Mouse (Mus musculus) induced T-regulatory cell, adult 2 months (primary cell): ENCODE data around the gene Mmd2.

ENCODE experiments used
- DNase-seq: peaks from one replicate; pipeline ENCODE4 v3.0.0-alpha.2; 2012; ENCODE audit warnings: low read depth

The Mmd2 gene

DNA sequence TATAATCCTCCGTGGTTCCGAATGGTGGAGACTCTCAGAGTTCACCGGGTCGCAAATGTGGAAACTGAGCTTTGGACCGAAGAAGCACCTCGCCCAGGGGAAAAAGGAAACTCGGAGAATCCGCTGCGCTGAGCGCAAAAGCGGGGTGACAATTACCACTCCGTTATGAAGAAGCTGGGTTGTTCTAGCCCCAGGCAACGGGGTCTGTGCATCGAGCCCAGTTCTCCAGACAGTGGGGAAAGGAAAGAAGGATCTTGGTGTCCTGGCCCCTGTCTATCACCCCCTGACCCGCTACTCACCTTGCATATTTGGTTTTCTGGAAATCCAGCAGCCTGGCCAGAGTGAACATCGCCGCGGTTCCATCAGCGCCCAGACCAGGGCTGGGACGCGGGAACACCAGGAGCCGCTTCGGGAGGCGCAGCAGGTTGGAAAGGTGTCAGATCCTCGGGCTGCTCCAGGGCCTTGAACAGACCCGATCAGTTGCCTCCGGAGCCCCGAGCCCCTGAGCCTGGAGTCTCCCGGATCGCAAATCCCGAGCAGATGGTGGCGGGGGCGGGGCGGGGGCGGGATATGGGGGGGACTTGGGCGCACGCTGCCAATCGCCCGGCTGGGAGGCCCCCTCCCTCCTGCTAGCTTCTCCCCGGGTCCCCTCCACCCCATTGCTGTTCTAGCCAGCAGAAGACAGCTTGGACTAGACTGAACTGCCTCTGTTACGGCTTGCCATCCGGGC is at the start of gene Mmd2:
Mmd2 (minus strand) TSS at position 542 of the 730 bp plus-strand sequence.
- DNase-seq: no peak

DNA sequence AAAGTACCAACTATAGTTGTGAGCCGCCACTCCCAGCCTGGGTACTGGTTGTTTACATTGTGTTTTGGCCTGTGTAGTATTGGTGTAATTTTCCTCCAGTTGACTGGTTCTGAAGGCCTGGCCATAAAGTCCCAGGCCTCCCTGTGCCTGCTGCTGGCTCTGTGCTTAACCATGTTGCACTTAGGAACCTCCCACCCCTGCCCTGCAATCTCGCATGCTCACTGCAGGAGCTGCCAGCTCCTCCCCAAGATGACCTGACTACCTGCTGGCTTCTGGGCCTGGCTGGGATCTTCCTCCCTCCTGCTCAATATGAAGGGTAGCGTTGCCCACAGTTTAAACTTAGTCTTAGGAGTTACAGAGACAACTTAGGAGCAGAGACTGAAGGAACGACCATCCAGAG is 43.7 kb upstream of the Mmd2 start:
- no peak for DNase-seq

- no peak for DNase-seq
Observed at GRCm38 (mm10) chr5:142650794-142651497, 42.3 kb upstream of the Mmd2 start.

- DNase-seq: no peak
Observed at GRCm38 (mm10) chr5:142650390-142650789, 41.8 kb upstream of the Mmd2 start.

DNA sequence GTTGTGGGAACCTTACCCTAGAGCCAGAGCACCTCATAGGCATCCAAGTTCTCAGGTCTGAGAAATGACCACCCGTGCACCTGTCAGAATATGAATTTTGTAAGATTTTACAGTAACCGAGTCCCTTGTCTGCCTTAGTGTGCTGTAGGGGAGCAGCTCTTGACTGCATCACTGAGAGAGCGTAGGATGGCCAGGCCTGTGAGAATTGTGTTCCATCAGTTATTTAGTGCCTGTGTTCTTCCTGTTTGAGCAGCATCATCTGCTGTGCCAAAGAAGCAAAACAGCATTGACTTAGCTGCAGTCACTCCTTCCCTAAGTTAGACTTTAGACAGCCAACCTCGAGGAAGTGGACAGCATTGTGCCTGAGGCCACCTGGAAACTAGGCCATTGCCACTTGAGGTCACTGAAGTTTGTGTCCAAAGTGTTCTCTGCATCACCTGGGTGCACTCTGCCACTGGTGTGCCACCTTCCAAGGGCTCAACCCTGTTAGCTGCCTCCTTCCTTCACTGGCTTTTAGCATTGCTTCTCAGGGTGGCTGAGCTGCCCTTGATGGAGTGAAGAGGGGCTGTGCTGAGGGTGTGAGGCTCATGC is 41.0 kb upstream of the Mmd2 start:
- no peak for DNase-seq

DNA sequence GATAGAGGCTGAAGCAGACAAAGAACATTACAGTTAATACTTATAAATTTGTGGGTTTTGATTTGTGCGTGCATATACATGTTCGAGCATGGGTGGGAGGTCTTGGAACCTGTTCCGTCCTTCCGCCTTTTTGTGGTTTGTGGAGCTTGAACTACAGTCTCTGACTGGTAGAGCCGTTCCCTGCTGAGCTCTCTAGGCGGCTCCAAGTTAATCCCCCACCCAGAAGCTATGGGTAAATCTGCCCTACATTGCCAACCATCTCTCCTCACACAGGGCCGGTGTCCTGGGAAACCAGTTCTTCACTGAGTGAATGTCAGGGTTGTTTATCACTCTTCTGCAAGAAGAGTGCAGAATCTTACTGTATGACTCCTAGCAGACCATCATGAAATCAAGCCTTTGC is 39.6 kb upstream of the Mmd2 start:
- no peak for DNase-seq

DNA sequence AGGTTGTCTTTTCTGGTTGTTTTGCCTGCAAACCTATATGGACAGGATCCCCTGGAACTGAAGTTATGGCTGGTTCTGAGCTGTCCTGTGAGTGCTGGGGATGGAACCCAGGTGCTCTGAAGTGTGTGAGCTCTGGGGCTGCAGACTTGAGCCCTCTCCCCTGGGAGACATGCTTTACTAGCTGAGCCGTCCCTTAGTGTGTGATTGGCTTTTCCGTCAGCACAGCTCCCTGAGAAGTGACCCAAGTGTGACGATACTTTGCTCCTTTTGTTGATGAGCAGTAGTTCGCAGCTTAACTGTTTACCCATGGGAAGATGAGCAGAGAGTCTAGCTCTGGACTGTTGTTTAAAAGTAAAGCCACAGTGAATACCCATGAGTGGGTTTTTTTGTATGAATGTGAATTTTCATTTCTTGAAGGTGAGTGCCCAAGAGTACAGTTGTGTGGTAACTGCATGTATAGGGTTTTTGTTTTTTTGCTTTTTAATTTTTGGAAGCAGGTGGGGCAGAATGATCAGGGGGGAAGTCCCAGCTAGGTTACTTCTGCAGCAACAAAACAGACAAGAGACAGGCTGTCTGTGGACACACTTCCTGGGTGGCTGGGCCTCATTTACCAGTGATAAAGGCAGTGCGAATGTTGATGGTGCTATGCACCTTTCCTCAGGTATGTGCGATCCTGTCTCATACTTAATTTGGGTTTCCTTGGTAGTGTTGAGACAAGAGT is 32.9 kb upstream of the Mmd2 start:
- peak; percentile 31 for DNase-seq

DNA sequence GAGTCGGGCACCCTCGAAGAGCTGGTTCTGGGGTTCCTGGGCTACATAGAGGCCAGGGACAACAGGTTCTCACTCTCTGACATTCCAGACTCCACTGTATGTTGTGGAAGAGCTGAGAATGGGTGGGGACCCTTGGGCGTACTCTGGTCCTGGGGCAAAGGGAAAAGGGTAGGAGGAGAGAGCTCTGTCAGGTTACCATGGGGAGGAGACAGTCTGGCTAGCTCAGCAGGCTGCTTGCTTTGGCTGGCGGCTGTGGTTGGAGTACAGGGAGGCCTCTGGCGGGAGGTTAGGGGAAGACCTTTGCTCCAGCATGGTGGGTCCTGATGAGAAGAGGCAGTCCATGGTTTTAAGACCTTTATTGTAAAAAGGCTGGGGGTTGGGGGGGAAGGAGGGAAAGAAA is 31.5 kb upstream of the Mmd2 start:
- no peak for DNase-seq

DNA sequence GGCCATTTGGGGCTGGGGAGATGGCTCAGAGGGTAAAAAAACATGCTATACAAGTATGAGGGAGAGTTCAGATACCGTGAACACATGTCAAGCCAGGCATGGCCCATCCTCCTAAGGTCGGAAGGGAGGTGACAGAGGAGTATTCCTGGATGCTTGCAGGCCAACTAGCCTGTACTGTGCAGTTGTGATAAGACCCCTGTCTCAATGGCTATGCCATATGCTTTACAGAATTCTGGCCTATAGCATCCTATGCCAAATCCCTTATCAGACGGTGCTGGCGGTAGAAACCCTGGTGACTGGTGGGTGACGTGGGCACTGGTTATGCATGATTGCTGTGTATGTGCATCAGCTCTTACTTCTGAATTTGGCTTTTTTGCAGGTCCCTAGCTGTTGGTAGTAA is 29.2 kb upstream of the Mmd2 start:
- DNase-seq: no peak

DNA sequence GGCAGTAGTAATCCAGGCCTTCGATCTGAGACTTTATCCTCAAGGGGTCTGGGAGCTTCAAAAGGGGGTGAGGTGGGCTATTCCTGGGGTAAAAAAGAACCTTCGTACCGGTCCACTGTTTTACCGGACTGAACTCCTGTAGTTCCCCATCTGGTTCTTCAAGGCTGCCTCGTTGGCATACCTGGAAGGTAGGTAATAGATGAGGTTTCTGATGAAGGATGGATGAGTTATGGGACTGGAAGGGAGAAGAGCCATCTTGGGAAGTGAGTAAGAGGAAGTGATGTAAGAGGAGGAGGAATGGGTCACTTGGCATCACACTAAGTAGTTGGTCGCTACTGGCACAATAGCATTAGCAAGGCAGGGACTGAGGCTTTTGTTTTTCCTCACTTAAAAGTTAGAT is 21.6 kb upstream of the Mmd2 start:
- DNase-seq: peak; percentile 60

- no peak for DNase-seq
Observed at GRCm38 (mm10) chr5:142629663-142630025, 21.0 kb upstream of the Mmd2 start.

DNA sequence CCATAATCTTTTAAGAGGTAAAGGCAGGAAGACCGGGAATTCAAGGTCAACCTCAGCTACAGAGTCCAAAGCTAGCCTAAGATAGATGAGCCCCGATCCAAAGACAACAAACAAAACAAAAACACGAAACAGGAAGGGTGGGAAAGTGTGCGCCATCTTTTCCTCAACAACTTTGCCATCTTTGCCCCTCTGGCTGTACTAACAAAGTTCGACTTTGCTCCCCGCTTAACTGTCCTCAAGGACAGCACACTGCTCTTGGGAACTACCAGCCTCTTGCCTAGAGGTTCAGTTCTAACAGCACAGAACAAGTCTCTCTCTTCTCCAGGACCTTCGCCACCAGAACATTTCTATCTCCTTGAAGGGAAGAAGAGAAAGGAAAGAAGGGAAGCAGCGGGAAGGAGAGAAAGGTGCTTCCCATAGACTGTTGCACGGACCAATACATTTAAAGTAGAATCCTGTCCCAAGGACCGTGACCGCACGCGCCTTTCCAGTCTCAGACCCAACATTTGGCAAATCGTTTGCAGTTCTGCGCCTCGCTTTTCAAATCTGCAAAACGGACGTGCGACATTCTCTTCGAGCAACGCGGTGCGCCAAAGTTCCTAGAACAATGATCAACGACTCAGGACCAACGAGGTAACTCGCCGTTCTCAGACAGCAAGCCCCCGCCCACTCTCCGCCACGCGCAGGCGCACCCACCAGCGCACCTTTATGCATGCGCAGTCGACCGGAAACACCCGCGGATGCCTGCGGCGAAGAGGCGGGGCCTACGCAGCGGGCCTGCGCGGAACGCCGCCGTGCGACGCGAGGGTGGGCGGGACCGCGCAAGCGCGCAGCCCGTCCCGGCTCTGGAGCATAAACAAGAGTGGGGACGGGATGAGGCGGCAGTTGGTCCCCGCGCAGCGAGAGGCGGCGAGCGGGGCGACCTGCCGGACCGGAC is 20.4 kb upstream of the Mmd2 start:
- peak; percentile 98 for DNase-seq

- no peak for DNase-seq
Observed at GRCm38 (mm10) chr5:142627398-142627797, 18.8 kb upstream of the Mmd2 start, which contains the start of gene Wipi2. Gene Wipi2, plus strand, starts transcription at chr5:142627698.

DNA sequence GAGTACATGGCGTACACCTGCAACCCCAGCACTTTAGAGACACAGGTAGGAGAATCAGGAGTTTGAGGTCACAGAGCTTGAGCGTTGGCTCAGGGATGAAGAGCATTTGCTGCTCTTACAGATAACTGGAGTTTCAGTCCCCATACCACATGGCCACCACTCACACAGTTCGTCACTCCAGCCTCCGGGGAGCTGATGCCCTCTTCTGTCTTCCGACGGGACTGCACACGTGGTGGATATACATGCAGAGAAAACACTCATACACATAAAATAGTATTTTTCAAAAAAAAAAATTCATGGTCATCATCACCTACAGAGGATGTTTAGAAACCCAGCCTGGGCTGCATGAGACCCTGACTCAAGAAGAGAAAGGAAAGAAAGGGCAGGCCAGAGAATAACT is 14.5 kb upstream of the Mmd2 start:
- DNase-seq: no peak

GRCm38 (mm10) chr5:142622134-142622533 is 13.5 kb upstream of the Mmd2 start:
- no peak for DNase-seq

DNA sequence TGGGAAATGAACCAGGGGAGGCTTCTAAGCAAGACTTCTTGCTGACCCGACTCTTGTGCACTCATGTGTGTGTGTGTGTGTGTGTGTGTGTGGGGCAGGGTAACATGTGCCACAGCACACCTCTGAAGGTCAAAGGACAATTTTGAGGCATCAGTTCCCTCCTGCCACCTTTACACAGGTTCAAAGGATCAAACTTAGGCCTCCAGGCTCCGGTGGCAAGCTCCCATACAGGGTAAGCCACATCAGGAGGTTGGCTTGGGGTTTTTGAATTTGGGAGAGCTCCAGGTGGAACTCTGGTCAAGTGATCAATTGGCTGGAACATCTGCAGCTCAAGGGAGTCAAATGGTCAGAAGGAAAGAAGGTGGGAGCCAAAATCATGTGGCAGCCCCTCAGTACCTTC is 12.8 kb upstream of the Mmd2 start:
- no peak for DNase-seq

GRCm38 (mm10) chr5:142619866-142620265 is 11.3 kb upstream of the Mmd2 start:
- DNase-seq: peak; percentile 50

DNA sequence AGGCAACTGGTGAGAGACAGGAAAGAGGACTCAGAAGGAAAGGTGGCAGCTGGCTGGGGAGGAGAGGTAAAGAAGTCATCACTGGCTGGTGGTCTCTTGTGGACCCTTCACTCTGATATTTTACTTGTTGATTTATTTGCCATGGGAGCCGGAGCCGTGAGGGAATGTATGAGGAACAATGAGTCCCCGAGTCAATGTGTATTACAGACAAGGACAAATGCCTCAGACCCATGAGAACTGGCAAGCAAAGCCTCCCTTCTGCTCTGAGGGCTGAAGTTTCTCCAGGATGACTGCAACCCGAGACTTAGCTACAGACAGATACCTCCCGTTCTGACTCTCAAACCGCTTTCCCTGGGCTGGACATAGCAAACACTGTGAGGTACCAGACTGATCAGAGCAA is 7.7 kb upstream of the Mmd2 start:
- DNase-seq: no peak

GRCm38 (mm10) chr5:142615638-142616037 is 7.0 kb upstream of the Mmd2 start:
- no peak for DNase-seq

- no peak for DNase-seq
Observed at GRCm38 (mm10) chr5:142614513-142614912, 5.9 kb upstream of the Mmd2 start.

- no peak for DNase-seq
Observed at GRCm38 (mm10) chr5:142610362-142610761, 1.8 kb upstream of the Mmd2 start.

DNA sequence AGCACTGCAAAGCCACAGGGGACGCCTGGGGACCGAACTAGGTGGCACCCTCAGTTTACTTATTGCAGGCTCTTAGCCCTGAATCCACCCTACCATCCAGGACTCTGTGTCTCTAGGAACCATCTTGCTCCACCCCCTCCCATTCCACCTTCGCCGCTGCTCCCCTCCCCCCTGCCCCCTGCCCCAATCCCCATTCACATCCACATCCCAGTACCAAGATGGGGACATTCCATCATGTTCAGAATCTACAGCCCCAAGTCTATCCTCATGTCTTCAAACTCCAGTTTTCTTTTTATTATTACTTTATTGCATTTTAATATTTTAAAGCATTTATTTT is 357 bp upstream of the Mmd2 start:
- DNase-seq: no peak
